Mouse (Mus musculus) midbrain, embryonic 11.5 days (tissue): ENCODE measurements around the gene Scaf8. TPM values are rescaled to one million over a fixed set of nuclear protein-coding genes. Genes with fewer than 3 reads are reported as not detected.
"Not testable (repeated sequence)": the region's sequence is repeated elsewhere in the genome, so short reads cannot be mapped to it uniquely, and the experiment has no call there.

Experiments
- ATAC-seq: fragments of 200-750 bp; cut with Nextera tagmentation; 2 replicates; pipeline ENCODE4 v1.8.0; 2017; ENCODE audit warnings: moderate TSS enrichment, moderate library complexity; ENCODE audit not compliant: low FRiP score
- DNase-seq: peaks from one replicate; pipeline ENCODE4 v3.0.0; 2015; ENCODE audit warnings: low spot score; ENCODE audit errors: missing footprints
- H3K27ac ChIP-seq: fragments of 300-500 bp; sonication (generic); 2 replicates; pipeline ENCODE4 v1.5.1; 2014; ENCODE audit warnings: low read depth, low read length
- H3K27me3 ChIP-seq: fragments of 300-500 bp; sonication (generic); 2 replicates; pipeline ENCODE4 v1.6.1; 2014; ENCODE audit warnings: mild to moderate bottlenecking, low read length, moderate library complexity, mixed read lengths; ENCODE audit not compliant: control insufficient read depth, insufficient read depth
- H3K36me3 ChIP-seq: fragments of 300-500 bp; sonication (generic); 2 replicates; pipeline ENCODE4 v1.6.1; 2014; ENCODE audit warnings: mild to moderate bottlenecking, low read length, moderate library complexity, mixed read lengths; ENCODE audit not compliant: control insufficient read depth, insufficient read depth
- H3K4me1 ChIP-seq: fragments of 300-500 bp; sonication (generic); 2 replicates; pipeline ENCODE4 v1.6.1; 2014; ENCODE audit warnings: low read length; ENCODE audit not compliant: control insufficient read depth, insufficient read depth
- H3K4me2 ChIP-seq: fragments of 300-500 bp; sonication (generic); 2 replicates; pipeline ENCODE4 v1.6.1; 2014; ENCODE audit warnings: mild to moderate bottlenecking, moderate library complexity
- H3K4me3 ChIP-seq: fragments of 300-500 bp; sonication (generic); 2 replicates; pipeline ENCODE4 v1.5.1; 2014; ENCODE audit warnings: low read depth, low read length
- H3K9ac ChIP-seq: fragments of 300-500 bp; sonication (generic); 2 replicates; pipeline ENCODE4 v1.6.1; 2014; ENCODE audit warnings: low read length
- H3K9me3 ChIP-seq: fragments of 300-500 bp; sonication (generic); 2 replicates; pipeline ENCODE4 v1.6.1; 2016; ENCODE audit warnings: low read length; ENCODE audit not compliant: control insufficient read depth
- WGBS: fragments of 180-500 bp; shearing (Covaris S2); extraction: QIAGEN DNeasy Blood & Tissue Kit; methylation state at CpG from one replicate; pipeline ENCODE4 v1.1.7; 2014; 5-methylcytosine and 5-hydroxymethylcytosine counted together
- polyA plus RNA-seq: library from polyadenylated mRNA; unstranded; fragments of >200 nt; fragmentation: Nextera tagmentation; extraction: Ambion mirVana; gene quantifications from 2 replicates; pipeline ENCODE4 v1.2.1, GENCODE M21; 2014

The Scaf8 gene
- polyA plus RNA-seq, 1 experiment from 2014 or later = 25.8 TPM

- 4% methylated on average over 16 of the region's 16 CpGs for WGBS
- Histone ChIP-seq H3K36me3 (no peaks in the 10 kb centered on the region), H3K27ac (peak overlapping the region; percentile 99), H3K9me3 (no peaks in the 10 kb centered on the region), H3K4me3 (peak overlapping the region; percentile 96), H3K4me1 (peaks cover 10% of the 10 kb centered on the region; the same call in 1 of the 2 replicates), H3K4me2 (peak overlapping the region; percentile 69), H3K9ac (peak overlapping the region; percentile 98), H3K27me3 (no peaks in the 10 kb centered on the region)
- ATAC-seq = no peak
- DNase-seq = peak; percentile 86
Measured at GRCm38 (mm10) chr17:3113737-3114357, 925 bp upstream of the Scaf8 start.

- WGBS = under 1% methylated on average over 31 of the region's 31 CpGs
- Histone ChIP-seq H3K4me2 (peak overlapping the region; percentile 69), H3K4me1 (peaks cover 10% of the 10 kb centered on the region; the same call in 1 of the 2 replicates), H3K27me3 (no peaks in the 10 kb centered on the region), H3K4me3 (peak overlapping the region; percentile 96), H3K9me3 (no peaks in the 10 kb centered on the region), H3K36me3 (no peaks in the 10 kb centered on the region), H3K9ac (peak overlapping the region; percentile 98), H3K27ac (peak overlapping the region; percentile 99)
- DNase-seq (no peak), ATAC-seq (peak; percentile 83)
Measured at GRCm38 (mm10) chr17:3114358-3114719, 433 bp upstream of the Scaf8 start.

GRCm38 (mm10) chr17:3115380-3115974 lies 705 bp downstream of the Scaf8 start:
- DNase-seq (peak; percentile 96), ATAC-seq (peak; percentile 52)
- no peaks in the 10 kb centered on the region for H3K36me3 ChIP-seq

GRCm38 (mm10) chr17:3120949-3121348 lies 6.2 kb downstream of the Scaf8 start:
- WGBS = 85% methylated on average over 8 of the region's 8 CpGs
- not testable (repeated sequence) for DNase-seq, ATAC-seq, H3K4me1 ChIP-seq, H3K9ac ChIP-seq, H3K27ac ChIP-seq, H3K4me2 ChIP-seq, H3K27me3 ChIP-seq, H3K36me3 ChIP-seq, H3K9me3 ChIP-seq, H3K4me3 ChIP-seq

More at GRCm38 (mm10) chr17:3115380-3115974, 705 bp downstream of the Scaf8 start:
- H3K9ac ChIP-seq = peak overlapping the region; percentile 98
- H3K27ac ChIP-seq = peak overlapping the region; percentile 99
- H3K4me2 ChIP-seq = peak overlapping the region; percentile 65
- H3K27me3 ChIP-seq = no peaks in the 10 kb centered on the region
- no peaks in the 10 kb centered on the region for H3K9me3 ChIP-seq
- under 1% methylated on average over 42 of the region's 47 CpGs for WGBS
- H3K4me3 ChIP-seq = peak overlapping the region; percentile 96
- peaks cover 10% of the 10 kb centered on the region; the same call in 1 of the 2 replicates for H3K4me1 ChIP-seq

- H3K9me3 ChIP-seq, H3K36me3 ChIP-seq, H3K9ac ChIP-seq, H3K4me1 ChIP-seq, DNase-seq, ATAC-seq, H3K4me2 ChIP-seq, H3K27ac ChIP-seq, H3K27me3 ChIP-seq, H3K4me3 ChIP-seq: not testable (repeated sequence)
- WGBS = 90% methylated on average over 1 of the region's 1 CpGs
Measured at GRCm38 (mm10) chr17:3123581-3123980, 8.8 kb downstream of the Scaf8 start.

- no peaks in the 10 kb centered on the region for H3K9me3 ChIP-seq
- no peak overlapping the region for H3K4me2 ChIP-seq
- WGBS = 90% methylated on average over 1 of the region's 1 CpGs
- H3K4me1 ChIP-seq = no peaks in the 10 kb centered on the region
- H3K27ac ChIP-seq = no peak overlapping the region
- H3K27me3 ChIP-seq = no peaks in the 10 kb centered on the region
- H3K9ac ChIP-seq = no peak overlapping the region
- H3K36me3 ChIP-seq = no peaks in the 10 kb centered on the region
- no peak overlapping the region for H3K4me3 ChIP-seq
- DNase-seq = no peak
- ATAC-seq = no peak
Measured at GRCm38 (mm10) chr17:3128716-3129115, 13.9 kb downstream of the Scaf8 start.

- H3K9ac ChIP-seq = no peak overlapping the region
- ATAC-seq (no peak), DNase-seq (no peak)
- no peaks in the 10 kb centered on the region for H3K4me1 ChIP-seq
- H3K27me3 ChIP-seq = no peaks in the 10 kb centered on the region
- no peak overlapping the region for H3K27ac ChIP-seq
- H3K4me3 ChIP-seq = no peak overlapping the region
- no peaks in the 10 kb centered on the region for H3K9me3 ChIP-seq
- H3K4me2 ChIP-seq = no peak overlapping the region
- H3K36me3 ChIP-seq = no peaks in the 10 kb centered on the region
- 91% methylated on average over 3 of the region's 3 CpGs for WGBS
Measured at GRCm38 (mm10) chr17:3129791-3130190, 15.0 kb downstream of the Scaf8 start.

- Histone ChIP-seq H3K4me3 (no peak overlapping the region), H3K9me3 (no peaks in the 10 kb centered on the region), H3K4me1 (no peaks in the 10 kb centered on the region), H3K36me3 (no peaks in the 10 kb centered on the region), H3K9ac (no peak overlapping the region), H3K4me2 (no peak overlapping the region), H3K27ac (no peak overlapping the region), H3K27me3 (no peaks in the 10 kb centered on the region)
- ATAC-seq (no peak), DNase-seq (peak; percentile 68)
Measured at GRCm38 (mm10) chr17:3135346-3135745, 20.6 kb downstream of the Scaf8 start.

- Histone ChIP-seq H3K27me3 (no peaks in the 10 kb centered on the region), H3K9me3 (no peaks in the 10 kb centered on the region), H3K4me1 (no peaks in the 10 kb centered on the region), H3K9ac (no peak overlapping the region), H3K4me3 (no peak overlapping the region), H3K36me3 (no peaks in the 10 kb centered on the region), H3K4me2 (no peak overlapping the region), H3K27ac (no peak overlapping the region)
- WGBS = 88% methylated on average over 7 of the region's 7 CpGs
- ATAC-seq (no peak), DNase-seq (peak; percentile 10)
Measured at GRCm38 (mm10) chr17:3136127-3136526, 21.4 kb downstream of the Scaf8 start.
